Mouse (Mus musculus): Measurements from ENCODE around the gene Txnrd2. TPM values are rescaled to one million over a fixed set of nuclear protein-coding genes. Genes with fewer than 3 reads are reported as not detected.
A peak's percentile ranks its signal among the peaks of the same experiment; 100 is the strongest.

Txnrd2 gene
- 34.0 and 34.7 TPM in 2 replicates for polyA plus RNA-seq (2014; fragmentation: Nextera tagmentation; extraction: Ambion mirVana)

DNA sequence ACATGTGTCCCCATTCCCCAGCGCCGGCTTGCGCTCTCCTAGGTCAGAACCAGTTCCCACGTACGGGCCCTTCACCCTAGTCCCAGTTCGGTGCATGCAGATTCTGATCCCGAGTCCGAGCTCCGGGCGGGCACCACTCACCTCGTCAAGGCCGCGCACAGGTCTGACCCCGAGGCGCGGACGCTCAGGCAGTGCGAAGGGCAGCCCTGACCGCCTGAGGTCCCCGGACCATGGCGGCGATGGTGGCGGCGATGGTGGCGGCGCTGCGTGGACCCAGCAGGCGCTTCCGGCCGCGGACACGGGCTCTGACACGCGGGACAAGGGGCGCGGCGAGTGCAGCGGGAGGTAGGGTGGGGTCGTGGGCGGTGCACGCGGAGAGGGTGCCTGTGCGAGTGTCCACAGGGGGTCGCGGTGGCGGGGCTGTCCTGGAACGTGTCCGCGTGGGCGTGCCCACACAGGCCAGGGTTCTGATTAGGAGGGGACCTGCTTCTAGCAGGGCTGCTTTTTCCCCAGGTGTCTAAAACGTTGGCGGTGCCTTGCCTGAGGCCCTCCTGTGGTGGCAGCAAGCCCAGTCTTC is at the start of gene Txnrd2:
Gene Txnrd2, plus strand, starts transcription at position 170 of the 577 bp plus-strand sequence.
- peaks cover 21 to 34% of the 10 kb centered on the region in 2 experiments for H3K4me1 ChIP-seq (ENCODE audit: control insufficient read depth in 2 of 2, insufficient read depth in 2 of 2, low read length in 2 of 2)
- ATAC-seq (ENCODE audit: insufficient number of reproducible peaks, insufficient read depth, low FRiP score, low read depth) = peak; percentile 82
- WGBS = under 1% methylated on average over 52 of the region's 52 CpGs

GRCm38 (mm10) chr16:18377203-18377602 is 49.0 kb upstream of the Txnrd2 start:
- 15% methylated on average over 3 of the region's 3 CpGs for WGBS
- H3K4me3 ChIP-seq (ENCODE audit: control insufficient read depth in 1 of 2, insufficient read depth in 1 of 2, low read depth in 1 of 2, low read length in 2 of 2) = no peak overlapping the region
- no peak overlapping the region for H3K27ac ChIP-seq (replicated peaks in 1 of 2; ENCODE audit: control insufficient read depth in 1 of 2, insufficient read depth in 1 of 2, low read depth in 2 of 2, low read length in 2 of 2)
- 0 out of 2 replicates have a peak, but pooled peaks have one; percentile 54 for ATAC-seq (ENCODE audit: insufficient number of reproducible peaks, insufficient read depth, low FRiP score, low read depth)
- no peak overlapping the region for H3K9ac ChIP-seq (ENCODE audit: low read length)
- H3K27me3 ChIP-seq (ENCODE audit: control insufficient read depth, insufficient read depth, low read length) = no peaks in the 10 kb centered on the region
- H3K9me3 ChIP-seq (ENCODE audit: control insufficient read depth, low read length) = no peaks in the 10 kb centered on the region
- H3K4me2 ChIP-seq (ENCODE audit: low read length) = no peak overlapping the region
- no peaks in the 10 kb centered on the region for H3K36me3 ChIP-seq (ENCODE audit: control insufficient read depth, insufficient read depth, low read length)
- peaks cover 13 to 20% of the 10 kb centered on the region in 2 experiments for H3K4me1 ChIP-seq (ENCODE audit: control insufficient read depth in 2 of 2, insufficient read depth in 2 of 2, low read length in 2 of 2)

More for the DNA sequence above, at the start of gene Txnrd2:
- Histone ChIP-seq H3K36me3 (ENCODE audit: control insufficient read depth, insufficient read depth, low read length) (peaks cover 24% of the 10 kb centered on the region), H3K9ac (ENCODE audit: low read length) (peak within 1 kb of the TSS; percentile 92), H3K27ac (replicated peaks in 1 of 2; ENCODE audit: control insufficient read depth in 1 of 2, insufficient read depth in 1 of 2, low read depth in 2 of 2, low read length in 2 of 2) (peak within 1 kb of the TSS; percentile 72 to 79), H3K27me3 (ENCODE audit: control insufficient read depth, insufficient read depth, low read length) (no peaks in the 10 kb centered on the region), H3K9me3 (ENCODE audit: control insufficient read depth, low read length) (no peaks in the 10 kb centered on the region), H3K4me3 (ENCODE audit: control insufficient read depth in 1 of 2, insufficient read depth in 1 of 2, low read depth in 1 of 2, low read length in 2 of 2) (peak within 1 kb of the TSS; percentile 78 to 84), H3K4me2 (ENCODE audit: low read length) (peak within 1 kb of the TSS; percentile 95)

GRCm38 (mm10) chr16:18378489-18378888 is 47.7 kb upstream of the Txnrd2 start:
- Histone ChIP-seq H3K27me3 (ENCODE audit: control insufficient read depth, insufficient read depth, low read length) (no peaks in the 10 kb centered on the region), H3K27ac (replicated peaks in 1 of 2; ENCODE audit: control insufficient read depth in 1 of 2, insufficient read depth in 1 of 2, low read depth in 2 of 2, low read length in 2 of 2) (no peak overlapping the region), H3K4me2 (ENCODE audit: low read length) (no peak overlapping the region), H3K9me3 (ENCODE audit: control insufficient read depth, low read length) (no peaks in the 10 kb centered on the region), H3K4me3 (ENCODE audit: control insufficient read depth in 1 of 2, insufficient read depth in 1 of 2, low read depth in 1 of 2, low read length in 2 of 2) (no peak overlapping the region), H3K9ac (ENCODE audit: low read length) (no peak overlapping the region), H3K4me1 (ENCODE audit: control insufficient read depth in 2 of 2, insufficient read depth in 2 of 2, low read length in 2 of 2) (peaks cover 16 to 27% of the 10 kb centered on the region in 2 experiments), H3K36me3 (ENCODE audit: control insufficient read depth, insufficient read depth, low read length) (no peaks in the 10 kb centered on the region)
- no peak for ATAC-seq (ENCODE audit: insufficient number of reproducible peaks, insufficient read depth, low FRiP score, low read depth)
- 55% methylated on average over 1 of the region's 1 CpGs for WGBS

- no peak for ATAC-seq (ENCODE audit: insufficient number of reproducible peaks, insufficient read depth, low FRiP score, low read depth)
- no peaks in the 10 kb centered on the region for H3K9me3 ChIP-seq (ENCODE audit: control insufficient read depth, low read length)
- no peak overlapping the region; a peak in 1 of 4 replicates for H3K27ac ChIP-seq (replicated peaks in 1 of 2; ENCODE audit: control insufficient read depth in 1 of 2, insufficient read depth in 1 of 2, low read depth in 2 of 2, low read length in 2 of 2)
- H3K36me3 ChIP-seq (ENCODE audit: control insufficient read depth, insufficient read depth, low read length) = no peaks in the 10 kb centered on the region
- 0 out of 2 replicates have a peak overlapping the region, but pooled peaks have one; percentile 31 for H3K9ac ChIP-seq (ENCODE audit: low read length)
- no peak overlapping the region for H3K4me3 ChIP-seq (ENCODE audit: control insufficient read depth in 1 of 2, insufficient read depth in 1 of 2, low read depth in 1 of 2, low read length in 2 of 2)
- H3K4me2 ChIP-seq (ENCODE audit: low read length) = no peak overlapping the region
- H3K4me1 ChIP-seq (ENCODE audit: control insufficient read depth in 2 of 2, insufficient read depth in 2 of 2, low read length in 2 of 2) = peaks cover 20 to 33% of the 10 kb centered on the region in 2 experiments
- WGBS = 51% methylated on average over 8 of the region's 8 CpGs
- no peaks in the 10 kb centered on the region for H3K27me3 ChIP-seq (ENCODE audit: control insufficient read depth, insufficient read depth, low read length)
Measured at GRCm38 (mm10) chr16:18379338-18380001, 46.7 kb upstream of the Txnrd2 start.

DNA sequence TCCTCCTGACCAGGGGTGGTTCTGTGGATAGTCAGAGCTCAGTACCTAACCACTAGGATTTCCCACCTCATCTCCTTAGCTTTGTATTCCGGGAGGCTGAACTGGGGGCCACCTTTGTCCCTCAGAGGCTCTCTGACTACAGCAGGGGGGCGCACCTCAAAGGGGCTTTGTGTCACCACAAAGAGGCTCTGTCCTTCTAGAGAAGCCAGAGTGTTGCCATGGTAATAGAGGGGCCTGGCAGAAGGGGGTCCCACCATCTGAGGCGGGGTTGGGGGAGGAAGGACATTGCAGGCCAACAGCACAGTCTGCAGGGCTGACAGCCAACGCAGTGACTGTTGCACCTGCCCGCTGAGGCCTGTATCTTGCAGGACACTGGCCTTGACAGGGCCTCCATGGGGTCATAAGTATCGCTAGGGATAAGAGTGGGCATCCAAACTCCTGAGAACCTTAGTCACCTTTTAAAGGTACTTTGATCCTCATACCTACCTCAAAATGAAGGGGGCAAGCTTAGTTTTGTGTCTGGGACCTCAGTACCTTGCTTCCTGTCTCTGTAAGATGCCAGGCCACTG is 45.6 kb upstream of the Txnrd2 start:
- Histone ChIP-seq H3K4me2 (ENCODE audit: low read length) (no peak overlapping the region), H3K9ac (ENCODE audit: low read length) (no peak overlapping the region), H3K4me1 (ENCODE audit: control insufficient read depth in 2 of 2, insufficient read depth in 2 of 2, low read length in 2 of 2) (peaks cover 23 to 33% of the 10 kb centered on the region in 2 experiments), H3K4me3 (ENCODE audit: control insufficient read depth in 1 of 2, insufficient read depth in 1 of 2, low read depth in 1 of 2, low read length in 2 of 2) (no peak overlapping the region), H3K27me3 (ENCODE audit: control insufficient read depth, insufficient read depth, low read length) (no peaks in the 10 kb centered on the region), H3K36me3 (ENCODE audit: control insufficient read depth, insufficient read depth, low read length) (no peaks in the 10 kb centered on the region), H3K27ac (replicated peaks in 1 of 2; ENCODE audit: control insufficient read depth in 1 of 2, insufficient read depth in 1 of 2, low read depth in 2 of 2, low read length in 2 of 2) (no peak overlapping the region), H3K9me3 (ENCODE audit: control insufficient read depth, low read length) (no peaks in the 10 kb centered on the region)
- ATAC-seq (ENCODE audit: insufficient number of reproducible peaks, insufficient read depth, low FRiP score, low read depth) = no peak
- 62% methylated on average over 6 of the region's 6 CpGs for WGBS

DNA sequence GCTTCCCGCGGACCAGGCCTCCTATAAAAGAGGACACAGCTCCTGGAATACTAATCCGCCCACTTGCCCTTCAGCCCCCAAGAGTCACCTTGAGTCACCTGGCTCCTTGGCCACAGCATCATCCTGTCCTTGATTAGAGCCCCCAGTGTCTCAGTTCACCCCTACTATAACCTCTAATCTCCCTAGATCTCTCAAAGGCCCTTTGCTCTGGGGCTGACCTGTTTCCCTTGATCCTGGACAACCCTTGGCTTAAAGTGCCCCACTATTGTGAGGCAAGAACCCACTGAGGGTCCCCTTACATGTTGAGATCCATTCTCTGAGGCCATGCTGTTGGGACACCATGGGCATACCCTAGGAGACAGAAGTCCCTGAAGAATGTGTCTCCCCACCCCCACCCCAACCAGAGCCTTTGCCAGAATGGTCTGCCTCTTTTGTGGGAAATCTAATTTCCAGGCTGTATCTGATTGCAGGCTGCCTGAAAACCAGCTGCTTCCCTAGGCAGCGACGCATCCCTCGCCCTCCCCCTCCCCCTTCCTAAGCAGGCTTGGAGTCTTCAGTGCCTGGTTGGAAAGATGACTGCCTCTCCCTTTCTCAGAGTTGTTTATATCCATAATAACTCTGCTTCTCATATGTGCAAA is 44.4 kb upstream of the Txnrd2 start:
- Histone ChIP-seq H3K4me2 (ENCODE audit: low read length) (no peak overlapping the region), H3K4me1 (ENCODE audit: control insufficient read depth in 2 of 2, insufficient read depth in 2 of 2, low read length in 2 of 2) (peaks cover 22 to 33% of the 10 kb centered on the region in 2 experiments), H3K9ac (ENCODE audit: low read length) (no peak overlapping the region), H3K36me3 (ENCODE audit: control insufficient read depth, insufficient read depth, low read length) (no peaks in the 10 kb centered on the region), H3K4me3 (ENCODE audit: control insufficient read depth in 1 of 2, insufficient read depth in 1 of 2, low read depth in 1 of 2, low read length in 2 of 2) (no peak overlapping the region), H3K27me3 (ENCODE audit: control insufficient read depth, insufficient read depth, low read length) (no peaks in the 10 kb centered on the region), H3K9me3 (ENCODE audit: control insufficient read depth, low read length) (no peaks in the 10 kb centered on the region), H3K27ac (replicated peaks in 1 of 2; ENCODE audit: control insufficient read depth in 1 of 2, insufficient read depth in 1 of 2, low read depth in 2 of 2, low read length in 2 of 2) (no peak overlapping the region)
- no peak for ATAC-seq (ENCODE audit: insufficient number of reproducible peaks, insufficient read depth, low FRiP score, low read depth)
- 64% methylated on average over 6 of the region's 6 CpGs for WGBS

- H3K27ac ChIP-seq (replicated peaks in 1 of 2; ENCODE audit: control insufficient read depth in 1 of 2, insufficient read depth in 1 of 2, low read depth in 2 of 2, low read length in 2 of 2) = no peak overlapping the region
- 74% methylated on average over 9 of the region's 9 CpGs for WGBS
Measured at GRCm38 (mm10) chr16:18383045-18383726, 43.0 kb upstream of the Txnrd2 start.

More at GRCm38 (mm10) chr16:18383045-18383726, 43.0 kb upstream of the Txnrd2 start:
- 0 out of 2 replicates have a peak, but pooled peaks have one; percentile 12 for ATAC-seq (ENCODE audit: insufficient number of reproducible peaks, insufficient read depth, low FRiP score, low read depth)
- peaks cover 26 to 40% of the 10 kb centered on the region in 2 experiments for H3K4me1 ChIP-seq (ENCODE audit: control insufficient read depth in 2 of 2, insufficient read depth in 2 of 2, low read length in 2 of 2)
- H3K4me3 ChIP-seq (ENCODE audit: control insufficient read depth in 1 of 2, insufficient read depth in 1 of 2, low read depth in 1 of 2, low read length in 2 of 2) = no peak overlapping the region
- no peak overlapping the region for H3K4me2 ChIP-seq (ENCODE audit: low read length)
- H3K9me3 ChIP-seq (ENCODE audit: control insufficient read depth, low read length) = no peaks in the 10 kb centered on the region
- no peaks in the 10 kb centered on the region for H3K27me3 ChIP-seq (ENCODE audit: control insufficient read depth, insufficient read depth, low read length)
- H3K36me3 ChIP-seq (ENCODE audit: control insufficient read depth, insufficient read depth, low read length) = no peaks in the 10 kb centered on the region
- H3K9ac ChIP-seq (ENCODE audit: low read length) = no peak overlapping the region; the same call in 1 of the 2 replicates
